Mouse (Mus musculus) cerebellum, adult 2 months (tissue): ENCODE data around the gene Tinf2.

ENCODE experiments used
- CTCF ChIP-seq: fragments of 200-500 bp; IDR thresholded peaks from 2 replicates; pipeline ENCODE4 v1.5.1; 2011; ENCODE audit warnings: low read depth, mild to moderate bottlenecking, control low read depth, low read length, moderate library complexity, borderline replicate concordance; ENCODE audit not compliant: insufficient read depth
- POLR2A ChIP-seq: fragments of 200-500 bp; IDR thresholded peaks from 2 replicates; pipeline ENCODE4 v1.6.1; 2011; ENCODE audit warnings: low read length, control low read depth, borderline replicate concordance; ENCODE audit not compliant: insufficient read depth

DNA sequence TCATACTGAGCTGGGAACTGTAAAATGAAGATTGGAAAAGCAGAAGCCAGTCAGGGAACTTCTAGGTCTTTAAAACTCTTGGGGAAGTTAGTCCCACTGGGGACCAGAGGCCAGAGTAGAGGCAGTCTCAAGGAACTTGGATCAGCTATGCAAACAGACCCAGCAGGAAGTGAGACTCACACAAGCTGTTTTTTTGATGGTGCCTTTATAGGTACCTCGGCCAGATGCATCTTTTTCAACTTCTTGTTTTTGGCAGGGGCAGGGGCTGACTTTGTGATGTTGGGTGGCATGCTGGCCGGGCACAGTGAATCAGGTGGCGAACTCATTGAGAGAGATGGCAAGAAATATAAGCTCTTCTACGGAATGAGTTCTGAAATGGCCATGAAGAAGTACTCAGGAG is 4.0 kb downstream of the Tinf2 start:
- no peak for TF ChIP-seq CTCF
- TF ChIP-seq POLR2A, result no peak
